Mouse (Mus musculus) adrenal gland, adult 10 weeks (tissue): ENCODE measurements around the gene Zbtb20. TPM values are rescaled to one million over a fixed set of nuclear protein-coding genes. Genes with fewer than 3 reads are reported as not detected.

Experiments
- polyA plus RNA-seq: library from polyadenylated mRNA; stranded (reverse); fragments of 350-450 nt; fragmentation: Illumina TruSeq; extraction: RNeasy Lipid Tissue Mini Kit (QIAGEN cat#74804); gene quantifications from one replicate; pipeline ENCODE4 v1.2.3, GENCODE M21; 2014; ENCODE audit warnings: low read depth, low replicate concordance

Gene Zbtb20
- 86.0 TPM for polyA plus RNA-seq

DNA sequence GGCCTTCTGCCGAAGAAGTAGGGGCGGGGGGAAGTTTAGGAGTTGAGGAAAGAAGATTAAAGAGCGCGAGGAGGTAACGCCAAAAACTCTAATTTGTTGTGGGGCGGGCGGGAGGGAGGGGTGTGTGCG lies at the start of gene Zbtb20:
Gene Zbtb20 (plus strand): TSS at position 30 of the 129 bp plus-strand sequence.

DNA sequence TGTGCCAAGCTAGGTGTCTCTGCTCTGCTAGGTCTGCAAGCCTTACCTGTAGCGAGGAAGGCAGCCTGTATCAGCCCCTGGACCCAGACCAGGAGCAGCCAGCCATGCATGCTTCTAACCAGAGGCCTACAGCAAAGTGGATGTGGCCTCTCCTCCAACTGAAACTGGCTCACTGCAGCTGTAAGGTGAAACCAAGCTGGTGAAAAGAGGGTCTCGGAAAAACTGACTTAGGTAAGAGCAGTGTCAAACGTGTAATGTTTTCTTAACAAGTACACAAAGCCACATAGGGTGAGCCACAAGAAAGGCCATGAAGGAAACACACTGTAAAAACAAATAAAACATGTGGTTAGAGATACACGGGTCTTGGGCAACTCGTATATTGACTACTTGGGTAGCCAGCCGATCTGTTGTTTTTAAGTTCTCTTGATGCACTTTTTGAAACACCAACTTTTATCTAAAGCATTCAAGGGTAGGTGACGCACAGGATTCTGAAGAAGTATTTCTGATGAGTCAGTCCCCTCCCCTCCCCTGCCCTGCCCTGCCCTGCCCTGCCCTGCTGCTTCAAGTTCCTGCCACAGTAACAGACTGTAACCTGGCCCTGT lies 788.4 kb downstream of the Zbtb20 start, which contains the start of gene Tigit:
Gene Tigit (minus strand): TSS at position 169 of the 602 bp plus-strand sequence.

